Mouse (Mus musculus): Measurements from ENCODE around the gene Rrad.
A peak's percentile ranks its signal among the peaks of the same experiment; 100 is the strongest.

Gene Rrad

GRCm38 (mm10) chr8:104613119-104613518 is 18.0 kb downstream of the Rrad start:
- DNase-seq (ENCODE audit: low read depth, low spot score): no peak

GRCm38 (mm10) chr8:104611613-104612012 is 19.5 kb downstream of the Rrad start:
- no peak for DNase-seq (ENCODE audit: low read depth, low spot score)

GRCm38 (mm10) chr8:104610185-104610766 is 20.9 kb downstream of the Rrad start:
- no peak for DNase-seq (ENCODE audit: low read depth, low spot score)

- DNase-seq (ENCODE audit: low read depth, low spot score): no peak
These were observed 21.9 kb downstream of the Rrad start for GRCm38 (mm10) chr8:104609222-104609621.

GRCm38 (mm10) chr8:104607944-104608343 is 23.2 kb downstream of the Rrad start:
- no peak for DNase-seq (ENCODE audit: low read depth, low spot score)

GRCm38 (mm10) chr8:104606329-104606728 is 24.8 kb downstream of the Rrad start:
- no peak for DNase-seq (ENCODE audit: low read depth, low spot score)

- no peak for DNase-seq (ENCODE audit: low read depth, low spot score)
These were observed 27.9 kb downstream of the Rrad start for GRCm38 (mm10) chr8:104603245-104603593.

- DNase-seq (ENCODE audit: low read depth, low spot score): peak; percentile 63
These were observed 28.5 kb downstream of the Rrad start for GRCm38 (mm10) chr8:104602468-104603244.

- no peak for DNase-seq (ENCODE audit: low read depth, low spot score)
These were observed 29.2 kb downstream of the Rrad start for GRCm38 (mm10) chr8:104601941-104602371.

- no peak for DNase-seq (ENCODE audit: low read depth, low spot score)
These were observed 29.7 kb downstream of the Rrad start for GRCm38 (mm10) chr8:104601386-104601785.

GRCm38 (mm10) chr8:104598496-104598895 is 32.6 kb downstream of the Rrad start:
- DNase-seq (ENCODE audit: low read depth, low spot score): no peak

- DNase-seq (ENCODE audit: low read depth, low spot score): no peak
These were observed 33.5 kb downstream of the Rrad start for GRCm38 (mm10) chr8:104597656-104598055.

- no peak for DNase-seq (ENCODE audit: low read depth, low spot score)
These were observed 35.2 kb downstream of the Rrad start for GRCm38 (mm10) chr8:104595773-104596536.

- DNase-seq (ENCODE audit: low read depth, low spot score): no peak
These were observed 36.3 kb downstream of the Rrad start for GRCm38 (mm10) chr8:104594611-104595362.

- DNase-seq (ENCODE audit: low read depth, low spot score): no peak
These were observed 37.4 kb downstream of the Rrad start for GRCm38 (mm10) chr8:104593536-104594325.

- no peak for DNase-seq (ENCODE audit: low read depth, low spot score)
These were observed 38.6 kb downstream of the Rrad start for GRCm38 (mm10) chr8:104592566-104592965.

- no peak for DNase-seq (ENCODE audit: low read depth, low spot score)
These were observed 39.3 kb downstream of the Rrad start for GRCm38 (mm10) chr8:104591856-104592255.

GRCm38 (mm10) chr8:104591133-104591834 is 39.8 kb downstream of the Rrad start, which contains the start of gene Pdp2:
Pdp2 (plus strand) TSS chr8:104591451.
- DNase-seq (ENCODE audit: low read depth, low spot score): peak; percentile 91

- no peak for DNase-seq (ENCODE audit: low read depth, low spot score)
These were observed 40.8 kb downstream of the Rrad start for GRCm38 (mm10) chr8:104590284-104590683.

GRCm38 (mm10) chr8:104584522-104584921 is 46.6 kb downstream of the Rrad start:
- no peak for DNase-seq (ENCODE audit: low read depth, low spot score)

All from telencephalon, adult 2 months (tissue).